Mouse (Mus musculus) embryo, embryonic 9.5 days (tissue): ENCODE measurements around the gene Dnah3.

ENCODE experiments used
- DNase-seq: peaks from one replicate; pipeline ENCODE4 v3.0.0-alpha.2; 2017; ENCODE audit errors: extremely low spot score

Dnah3 gene

DNA sequence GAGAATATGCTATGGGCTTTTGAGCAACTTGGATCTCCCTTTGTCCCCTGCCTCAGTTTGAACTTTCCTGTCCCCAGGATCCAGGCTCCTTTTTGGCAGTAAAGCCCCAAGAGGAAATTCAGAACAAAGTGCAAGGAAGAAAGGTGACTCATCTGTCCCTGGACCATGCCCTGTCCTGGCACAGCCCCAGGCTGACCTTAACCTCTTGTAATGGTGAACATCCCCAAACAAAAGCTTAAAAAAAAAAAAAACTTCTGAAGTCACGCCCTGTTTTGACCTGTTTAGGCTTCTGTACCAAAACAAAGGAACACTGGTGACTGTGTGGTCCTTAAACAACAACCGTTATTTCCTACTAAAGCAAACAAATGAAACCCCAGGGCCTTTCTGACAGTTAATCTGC is 153.5 kb downstream of the Dnah3 start:
- DNase-seq: no peak

GRCm38 (mm10) chr7:119937036-119937435 is 158.0 kb downstream of the Dnah3 start:
- no peak for DNase-seq

- DNase-seq: no peak
Measured at GRCm38 (mm10) chr7:119936321-119936720, 158.8 kb downstream of the Dnah3 start.

GRCm38 (mm10) chr7:119928783-119929440 is 166.2 kb downstream of the Dnah3 start:
- DNase-seq: no peak

- DNase-seq: no peak
Measured at GRCm38 (mm10) chr7:119921054-119921453, 174.0 kb downstream of the Dnah3 start.

DNA sequence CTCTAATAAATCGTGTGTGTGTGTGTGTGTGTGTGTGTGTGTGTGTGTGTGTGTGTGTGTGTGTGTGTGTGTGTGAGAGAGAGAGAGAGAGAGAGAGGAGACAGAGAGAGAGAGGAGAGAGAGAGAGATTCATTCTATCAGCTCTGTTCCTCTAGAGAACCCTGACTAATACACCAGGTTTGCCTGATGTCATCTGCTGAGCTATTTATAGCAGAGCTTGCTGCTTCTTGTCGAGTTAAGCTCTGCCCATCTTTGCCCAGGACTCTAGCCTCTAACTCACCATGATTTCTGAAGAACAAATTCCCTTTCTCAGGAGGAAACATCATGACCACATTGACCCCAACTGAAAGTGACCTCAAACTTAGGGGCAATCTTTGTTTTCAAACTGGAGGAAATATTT is 174.6 kb downstream of the Dnah3 start:
- DNase-seq: no peak

DNA sequence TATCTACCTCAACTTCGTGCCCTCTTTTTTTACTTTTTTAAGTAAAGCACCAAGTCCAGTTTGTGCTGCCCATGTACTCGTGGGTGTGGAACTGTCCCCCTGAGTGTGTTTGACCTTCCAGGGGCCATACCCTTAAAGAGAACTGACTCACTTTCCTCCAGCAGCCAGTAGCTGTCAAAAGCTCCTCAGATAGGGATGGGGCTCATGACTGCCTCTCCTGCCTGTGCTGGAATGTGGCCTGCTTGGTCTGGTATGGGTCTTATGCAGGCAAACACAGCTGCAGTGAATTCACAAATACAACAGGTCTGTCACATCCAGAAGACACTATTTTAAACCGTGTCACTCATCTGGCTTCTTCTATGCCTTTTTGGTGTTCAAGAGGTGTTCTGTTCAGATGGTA is 183.4 kb downstream of the Dnah3 start:
- DNase-seq: no peak

GRCm38 (mm10) chr7:119906523-119907215 is 188.4 kb downstream of the Dnah3 start:
- DNase-seq: no peak

DNA sequence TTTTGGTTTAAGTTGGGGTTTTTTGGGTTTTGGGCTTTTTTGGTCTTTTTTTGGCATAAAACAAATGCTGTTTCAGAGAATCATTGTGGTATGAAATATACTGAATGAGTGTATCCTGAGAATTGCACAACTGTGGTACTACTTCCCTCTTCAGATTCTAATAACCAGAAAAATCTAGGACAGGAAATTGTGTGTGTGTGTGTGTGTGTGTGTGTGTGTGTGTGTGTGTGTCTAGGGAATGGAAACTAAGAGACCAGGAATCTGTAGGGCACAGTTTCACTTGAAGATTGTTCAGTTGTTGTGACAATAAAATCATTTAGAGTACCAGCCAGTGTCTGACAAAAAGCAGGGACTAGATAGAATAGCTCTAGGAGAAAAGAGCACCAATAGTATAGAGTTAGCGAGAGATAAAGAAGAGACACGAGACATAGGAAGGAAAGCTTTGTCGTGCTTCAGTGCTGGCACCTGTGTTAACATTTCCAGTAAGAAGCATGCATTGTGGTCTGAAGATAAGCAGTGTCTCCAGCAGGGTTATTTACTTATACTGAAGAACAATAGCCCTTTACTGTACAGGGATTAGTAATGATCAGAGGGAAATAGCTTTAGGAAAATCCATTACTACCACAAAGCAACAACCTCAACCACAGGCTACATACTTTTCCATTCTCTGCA is 195.6 kb downstream of the Dnah3 start:
- no peak for DNase-seq

DNA sequence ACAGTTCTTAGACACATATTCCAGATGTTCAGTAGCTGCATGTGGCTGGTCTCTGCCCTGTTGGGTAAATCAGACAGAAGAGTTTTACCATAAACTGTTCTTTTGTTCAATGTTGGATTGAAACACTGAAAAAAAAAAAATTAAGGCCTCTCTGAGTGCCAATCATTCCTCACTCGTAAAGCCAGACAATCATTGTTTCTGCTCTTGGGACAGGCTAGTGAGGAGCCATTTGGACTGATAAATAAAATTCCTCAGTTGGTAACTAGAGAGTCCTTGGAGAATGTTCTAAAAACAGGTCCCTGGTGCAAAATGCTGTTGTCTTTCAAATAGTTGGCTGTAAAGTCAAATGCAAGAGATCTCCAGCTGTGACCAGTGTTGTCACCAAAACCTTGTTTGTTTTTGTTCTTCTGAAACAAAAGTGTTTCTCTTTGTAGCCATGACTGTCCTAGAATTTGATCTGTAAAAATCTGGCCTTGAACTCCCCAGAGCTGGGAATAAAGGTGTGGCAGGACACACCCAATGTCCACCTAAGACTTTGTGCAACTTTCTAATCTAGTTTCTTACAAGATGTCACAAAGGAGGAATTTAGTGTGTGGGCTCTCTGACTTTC is 196.7 kb downstream of the Dnah3 start:
- no peak for DNase-seq

GRCm38 (mm10) chr7:119897521-119898109 is 197.5 kb downstream of the Dnah3 start:
- DNase-seq: no peak

DNA sequence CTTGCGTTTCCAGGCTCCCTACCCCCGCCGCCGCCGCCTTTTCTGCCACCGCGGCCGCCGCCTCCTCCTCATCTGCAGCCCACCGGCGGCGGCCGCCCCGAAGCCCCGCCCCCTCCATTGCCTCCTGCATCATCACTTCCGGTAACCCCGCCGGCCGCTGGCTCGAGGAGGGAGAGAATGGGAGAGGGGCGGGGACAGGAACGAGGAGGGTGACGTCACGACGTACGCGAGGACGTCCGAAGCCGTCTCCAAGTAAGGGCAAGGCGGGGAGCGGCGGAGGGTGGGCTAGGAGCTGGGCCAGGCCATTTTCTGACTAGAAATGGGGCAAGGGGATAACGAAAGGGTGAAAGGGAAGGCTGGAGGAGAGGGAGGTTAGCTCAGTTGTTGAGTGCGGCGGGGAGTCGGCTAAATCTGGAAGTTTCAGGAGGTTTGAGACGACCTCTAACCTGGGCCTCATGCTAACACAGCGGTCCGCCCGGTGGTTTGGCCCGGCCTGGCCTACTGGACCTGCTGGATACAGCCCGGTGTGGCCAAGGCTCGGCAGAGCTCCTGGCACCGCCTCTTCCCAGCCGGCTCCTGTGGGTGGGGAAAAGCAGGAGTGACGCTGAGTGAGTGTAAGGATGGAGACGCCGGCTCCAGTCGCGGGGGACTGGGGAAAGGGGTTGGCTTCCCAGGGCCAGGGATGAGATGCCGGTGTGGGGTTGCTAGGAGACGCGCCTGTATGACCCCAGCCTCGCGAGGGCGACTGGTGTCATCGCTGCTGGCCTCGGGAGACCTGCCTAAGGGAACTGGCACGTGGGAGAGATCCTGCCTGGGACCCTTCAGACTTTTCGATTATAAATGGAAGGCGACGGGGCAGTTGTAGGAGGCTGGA is 199.2 kb downstream of the Dnah3 start, which contains the start of the genes Lyrm1 and Dcun1d3:
Lyrm1 (plus strand) TSS at position 223 of the 874 bp plus-strand sequence.
Dcun1d3 (minus strand) TSS at position 660 of the 874 bp plus-strand sequence.
- DNase-seq: peak; percentile 99

DNA sequence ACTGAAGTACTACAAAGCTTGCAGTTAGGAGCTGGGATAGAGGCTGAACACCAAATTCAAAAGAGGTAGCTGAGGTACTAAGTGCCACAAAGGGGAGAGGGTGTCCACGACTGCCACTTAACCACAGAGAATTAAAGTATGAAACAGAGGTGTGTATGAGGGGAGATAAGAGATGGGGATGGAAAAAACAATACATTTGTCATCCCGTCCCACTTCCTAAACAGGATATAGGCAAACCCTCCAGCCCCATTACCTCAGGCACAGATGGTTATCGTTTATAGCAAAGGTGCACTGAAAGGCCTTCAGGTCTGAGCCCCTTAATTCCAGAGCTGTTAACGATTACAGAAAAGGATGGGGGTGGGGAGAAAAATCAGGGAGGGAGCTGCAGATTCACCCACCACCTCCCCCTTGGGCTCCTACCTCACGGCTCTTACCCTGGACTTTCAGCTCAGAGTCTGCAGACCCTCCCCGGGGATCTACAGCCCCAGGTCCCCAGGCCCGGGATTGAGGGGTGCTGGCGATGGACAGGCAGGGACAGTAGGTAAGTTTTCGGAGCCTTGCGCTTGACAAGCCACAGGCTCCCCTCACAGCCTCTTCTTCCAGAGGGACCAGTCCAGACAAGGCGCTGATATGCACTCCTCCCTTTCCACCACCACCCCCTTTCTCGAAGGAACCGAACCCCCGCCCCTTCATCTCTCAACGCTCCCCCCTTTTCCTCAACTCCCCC is 200.1 kb downstream of the Dnah3 start:
- no peak for DNase-seq

- no peak for DNase-seq
Measured at GRCm38 (mm10) chr7:119892742-119893141, 202.3 kb downstream of the Dnah3 start.

DNA sequence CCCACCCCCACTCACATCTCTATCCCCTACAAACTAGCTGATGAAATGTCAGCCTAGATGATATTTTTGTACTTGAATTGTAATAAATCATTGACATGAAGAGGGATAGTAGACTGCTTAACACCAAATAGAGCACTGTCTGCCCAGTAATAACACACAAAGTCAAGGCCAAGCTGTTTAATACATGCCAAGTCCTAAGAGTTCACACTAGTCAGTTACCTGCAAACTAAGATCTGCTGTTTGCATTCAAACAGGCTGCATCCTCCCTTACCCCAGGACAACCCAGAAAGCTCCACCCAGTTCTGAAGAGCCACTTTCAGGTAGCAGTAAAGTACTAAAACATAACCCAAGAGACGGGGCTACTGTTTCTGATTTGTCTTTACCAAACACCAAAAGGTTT is 202.9 kb downstream of the Dnah3 start:
- no peak for DNase-seq

DNA sequence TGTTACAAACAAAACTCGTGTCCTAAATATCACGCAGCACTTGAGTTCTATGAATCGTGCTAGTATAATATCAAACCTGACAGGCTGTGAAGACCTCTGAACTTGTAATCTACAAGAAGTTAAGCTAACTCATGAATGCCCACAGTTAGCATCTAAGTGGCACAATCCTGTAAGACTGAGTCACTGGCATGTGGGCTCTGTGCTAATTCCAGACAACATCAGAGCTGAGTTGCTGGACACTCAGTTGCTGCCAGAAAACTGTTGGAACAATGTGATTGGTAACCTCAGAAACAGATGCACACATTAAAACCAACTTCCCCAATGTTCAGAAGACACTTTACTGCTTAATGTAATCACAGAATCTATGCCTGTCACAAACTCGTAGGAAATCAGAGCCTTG is 207.2 kb downstream of the Dnah3 start:
- DNase-seq: no peak

- DNase-seq: no peak
Measured at GRCm38 (mm10) chr7:119881229-119881628, 213.9 kb downstream of the Dnah3 start.

- no peak for DNase-seq
Measured at GRCm38 (mm10) chr7:119880345-119880744, 214.7 kb downstream of the Dnah3 start.

GRCm38 (mm10) chr7:119879171-119879570 is 215.9 kb downstream of the Dnah3 start:
- DNase-seq: no peak

GRCm38 (mm10) chr7:119875776-119876440 is 219.2 kb downstream of the Dnah3 start:
- DNase-seq: no peak
